Mouse (Mus musculus): ENCODE results near the gene Vangl1.
"Not testable (repeated sequence)": the region's sequence is repeated elsewhere in the genome, so short reads cannot be mapped to it uniquely, and the experiment has no call there.

Vangl1 gene

DNA sequence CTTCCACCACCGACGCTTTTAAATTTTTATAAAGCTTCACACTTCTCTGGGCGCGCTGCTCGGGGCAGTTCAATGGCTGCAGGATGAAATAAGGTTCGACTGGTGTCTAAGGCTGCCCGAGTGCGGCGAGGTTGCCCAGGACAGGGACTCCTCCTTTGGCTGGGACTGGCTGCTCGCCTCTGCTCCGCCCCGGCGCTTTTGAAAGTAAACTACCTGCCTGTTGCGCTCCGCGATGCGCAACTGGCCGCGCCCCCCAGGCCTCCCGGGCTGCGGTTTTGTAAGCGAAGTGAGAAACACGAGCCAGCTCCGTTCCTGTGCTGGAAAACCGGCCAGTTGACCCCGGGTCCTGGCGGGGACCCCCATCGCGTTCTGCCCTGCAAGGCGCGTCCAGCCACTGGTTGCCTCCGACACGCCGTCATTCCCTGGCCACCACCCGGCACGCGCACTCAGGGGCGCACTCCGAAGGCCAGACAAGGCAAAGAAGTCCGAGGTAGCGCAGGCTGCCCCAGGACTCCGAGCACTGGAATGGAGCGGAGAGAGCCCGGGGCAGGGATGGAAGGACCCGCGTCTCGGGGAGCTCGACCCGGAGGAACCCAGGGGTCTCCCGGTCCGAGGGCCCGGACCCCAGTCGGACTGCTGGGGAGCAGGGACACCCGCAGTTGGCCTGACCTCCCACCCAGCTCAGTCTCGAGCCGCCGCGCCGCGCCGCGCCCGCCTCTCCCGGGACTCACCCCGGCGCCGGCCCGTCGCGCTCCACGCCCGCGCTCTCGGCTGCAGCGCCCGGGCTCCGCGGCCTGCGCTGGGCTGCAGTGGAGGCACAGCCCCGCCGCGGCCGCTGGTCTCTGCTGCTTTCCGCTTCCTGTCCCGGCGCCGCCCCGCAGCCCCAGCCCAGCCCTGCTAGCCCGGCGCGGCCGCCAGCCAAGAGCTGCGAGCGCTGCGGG lies at the start of gene Vangl1:
TSS of gene Vangl1 (minus strand) at position 913 of the 941 bp plus-strand sequence.
- in situ Hi-C loops (cut with MboI, MseI) = no loop called here

DNA sequence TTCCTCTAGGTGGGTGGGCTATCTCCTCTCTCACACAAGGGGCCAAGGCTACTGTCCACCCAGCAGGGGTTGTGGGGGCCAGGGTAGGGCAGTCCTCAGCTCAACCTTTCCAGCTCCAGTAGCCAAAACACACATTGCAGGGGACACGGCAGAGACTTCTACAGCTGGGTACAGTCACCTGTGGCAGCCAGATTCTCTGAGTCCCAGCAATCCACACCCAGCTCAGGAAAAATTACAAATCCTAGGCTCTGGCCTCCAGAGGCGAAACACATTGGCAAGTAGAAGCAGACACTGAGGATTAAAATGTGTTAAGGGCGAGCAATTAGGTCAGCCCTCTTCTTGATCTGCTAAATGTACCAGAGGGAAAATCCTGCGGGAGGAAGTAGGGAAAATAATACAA lies 49.1 kb upstream of the Vangl1 start:
- in situ Hi-C loops (cut with MboI, MseI) = no loop called here

DNA sequence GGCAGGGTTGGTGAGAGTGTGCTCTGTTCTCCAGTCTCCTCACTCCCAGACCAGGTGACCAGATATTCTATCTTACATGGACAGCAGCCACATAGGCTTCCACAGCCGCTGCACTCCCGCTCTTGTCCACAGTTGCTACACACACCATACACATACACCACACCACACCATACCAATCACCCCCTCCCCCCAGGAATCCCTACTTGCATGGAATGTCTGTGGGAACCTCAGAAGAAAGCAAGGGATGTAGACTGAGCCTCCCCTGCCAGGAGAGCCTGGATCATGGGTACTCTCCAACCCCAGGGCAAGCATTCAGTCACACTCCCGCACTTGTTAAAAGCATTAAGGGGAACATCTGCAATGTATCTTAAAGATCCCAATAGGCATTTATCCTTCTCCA lies 48.4 kb upstream of the Vangl1 start:
- in situ Hi-C loops (cut with MboI, MseI) = no loop called here

GRCm38 (mm10) chr3:102250873-102251272 lies 46.4 kb upstream of the Vangl1 start:
- in situ Hi-C loops (cut with MboI, MseI) = no loop called here

- in situ Hi-C loops (cut with MboI, MseI) = no loop called here
Measured at GRCm38 (mm10) chr3:102249401-102249991, 45.0 kb upstream of the Vangl1 start.

- in situ Hi-C loops (cut with MboI, MseI) = no loop called here
Measured at GRCm38 (mm10) chr3:102244601-102245000, 40.1 kb upstream of the Vangl1 start.

GRCm38 (mm10) chr3:102242854-102243253 lies 38.4 kb upstream of the Vangl1 start:
- in situ Hi-C loops (cut with MboI, MseI) = no loop called here

- in situ Hi-C loops (cut with MboI, MseI) = no loop called here
Measured at GRCm38 (mm10) chr3:102231418-102232134, 27.1 kb upstream of the Vangl1 start.

DNA sequence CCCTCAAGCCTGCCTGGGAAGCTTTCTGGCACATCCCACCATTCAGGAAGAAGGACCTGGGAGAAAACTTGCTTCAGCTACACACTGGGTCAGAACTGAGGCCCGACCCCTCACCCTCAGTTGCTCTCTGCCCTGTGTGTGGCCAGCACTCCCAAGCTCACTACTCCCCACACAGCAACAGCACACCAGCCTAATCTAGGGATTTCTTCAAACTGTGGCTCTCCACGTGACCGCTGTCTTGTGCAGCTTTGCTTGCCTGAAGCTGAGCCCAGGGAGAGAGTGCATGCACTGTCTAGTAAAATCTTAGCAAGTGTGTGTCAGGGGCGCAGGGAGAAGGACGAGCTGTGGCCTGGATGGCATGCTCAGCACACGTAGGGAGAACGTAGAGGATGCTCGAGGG lies 18.3 kb upstream of the Vangl1 start:
- in situ Hi-C loops (cut with MboI, MseI) = no loop called here

DNA sequence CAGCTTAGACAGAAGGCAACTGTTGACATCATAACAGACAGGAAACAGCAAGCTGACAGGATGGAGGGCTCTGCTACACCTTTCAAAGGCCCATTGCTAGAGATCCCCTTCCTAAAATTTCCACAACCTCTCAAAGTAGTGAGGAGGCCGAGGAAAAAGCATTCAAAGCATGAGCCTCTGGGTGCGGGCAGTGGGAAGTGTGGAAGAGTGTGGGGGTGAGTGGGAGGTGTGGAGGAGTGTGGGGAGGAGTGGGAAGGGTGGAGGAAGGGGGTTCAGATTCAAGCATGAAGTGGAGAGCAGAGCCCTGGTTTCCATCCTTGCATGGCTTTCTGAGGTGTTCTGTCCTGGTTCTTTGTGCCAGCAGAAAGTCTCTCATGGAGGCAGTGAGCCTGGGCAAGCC lies 13.8 kb upstream of the Vangl1 start:
- in situ Hi-C loops (cut with MboI, MseI) = no loop called here

DNA sequence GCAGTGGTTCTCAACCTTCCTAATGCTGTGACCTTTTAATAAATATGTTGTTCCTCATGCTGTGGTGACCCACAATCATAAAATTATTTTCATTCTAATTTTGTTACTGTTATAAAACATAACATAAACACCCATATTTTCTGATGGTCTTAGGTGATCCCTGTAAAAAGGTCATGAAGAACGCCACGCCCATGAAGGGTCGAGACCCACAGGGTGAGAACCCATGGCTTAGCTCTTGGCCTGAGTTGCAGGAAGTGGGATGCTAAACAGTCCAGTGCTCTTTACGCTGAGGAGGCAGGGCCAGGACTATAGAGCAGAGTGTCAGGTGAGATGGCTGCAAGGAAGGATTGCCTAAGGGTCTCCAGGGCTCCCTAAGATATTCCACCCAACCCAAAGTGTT lies 10.2 kb upstream of the Vangl1 start:
- in situ Hi-C loops (cut with MboI, MseI) = no loop called here

DNA sequence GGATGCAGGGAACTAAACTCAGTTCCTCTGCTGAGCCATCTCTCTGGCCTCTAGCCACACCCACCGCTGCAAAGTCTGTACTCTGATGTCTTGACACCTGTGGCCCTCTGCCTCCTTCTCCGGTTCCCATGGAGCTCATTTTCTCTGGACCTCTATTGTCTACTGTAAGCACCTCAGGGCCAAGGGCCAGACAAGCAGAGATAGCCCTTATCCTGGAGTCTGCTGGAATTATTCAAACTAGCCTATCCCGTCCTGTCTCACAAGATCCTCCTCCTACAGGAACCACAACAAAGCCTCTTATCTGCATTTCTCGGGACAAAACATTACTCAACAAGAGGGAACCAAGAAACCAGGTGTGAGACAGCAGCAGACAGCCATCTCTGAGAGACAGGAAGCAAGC lies 9.8 kb upstream of the Vangl1 start:
- in situ Hi-C loops (cut with MboI, MseI) = no loop called here

DNA sequence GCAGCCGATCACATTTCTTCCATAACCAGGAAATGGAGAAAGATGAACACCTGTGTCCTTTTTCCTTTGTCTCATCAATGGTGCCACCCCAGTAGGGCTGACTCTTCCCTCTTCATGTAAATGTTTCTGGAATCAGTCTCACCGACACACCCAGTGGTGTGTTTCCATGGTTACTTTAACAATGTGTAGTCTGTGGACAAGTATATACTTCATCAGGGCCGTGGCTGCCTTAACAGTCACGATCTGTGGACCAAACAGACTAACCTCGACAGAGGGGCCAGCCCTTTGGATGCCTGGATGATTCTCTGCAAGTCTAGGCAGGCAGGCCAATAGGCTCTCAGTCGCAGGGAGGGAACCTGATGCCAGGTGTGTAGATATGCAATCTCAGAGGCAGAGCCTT lies 8.4 kb upstream of the Vangl1 start:
- in situ Hi-C loops (cut with MboI, MseI) = no loop called here

GRCm38 (mm10) chr3:102212336-102212735 lies 7.8 kb upstream of the Vangl1 start:
- in situ Hi-C loops (cut with MboI, MseI) = no loop called here

- in situ Hi-C loops (cut with MboI, MseI) = no loop called here
Measured at GRCm38 (mm10) chr3:102211340-102211739, 6.8 kb upstream of the Vangl1 start.

DNA sequence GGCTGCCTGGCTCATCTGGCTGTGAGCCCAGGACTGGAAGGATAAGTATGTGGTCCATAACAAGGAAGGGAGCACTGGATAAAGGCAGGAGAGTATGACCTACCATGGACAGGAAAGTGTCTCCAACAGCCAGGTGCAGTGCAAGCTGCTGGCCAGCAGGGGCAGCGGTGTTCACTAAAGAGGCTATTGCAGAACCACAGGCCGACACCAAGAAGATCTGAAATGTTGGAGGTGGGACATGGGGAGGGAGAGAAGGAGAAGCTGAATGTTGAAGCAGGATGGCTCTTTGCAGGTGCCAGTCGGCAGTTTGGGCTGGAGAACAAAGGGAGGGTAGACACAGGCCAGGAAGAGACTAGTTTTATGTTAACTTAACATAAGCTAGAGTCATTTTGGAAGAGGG lies 6.3 kb upstream of the Vangl1 start:
- in situ Hi-C loops (cut with MboI, MseI) = no loop called here

DNA sequence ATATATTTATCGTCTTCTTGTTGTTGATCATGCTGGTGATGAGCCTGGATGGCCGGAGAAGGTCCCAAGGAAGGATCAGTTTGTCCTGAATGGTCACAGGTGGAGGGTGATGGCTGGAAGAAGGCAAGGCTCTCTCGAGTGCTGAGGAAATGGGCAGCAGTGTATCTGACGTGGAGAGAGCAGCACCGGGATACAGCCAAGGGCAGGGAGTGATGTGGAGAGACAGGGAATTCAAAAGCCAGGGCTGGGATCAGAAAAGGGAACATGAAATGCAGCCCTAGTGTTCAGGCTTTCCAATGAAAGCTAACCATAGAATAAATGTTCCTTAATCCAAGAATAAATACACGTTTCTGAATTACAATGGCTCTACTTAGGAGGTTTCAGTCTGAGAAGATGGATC lies 4.4 kb upstream of the Vangl1 start:
- in situ Hi-C loops (cut with MboI, MseI) = no loop called here

- in situ Hi-C loops (cut with MboI, MseI) = no loop called here
Measured at GRCm38 (mm10) chr3:102205458-102205830, 951 bp upstream of the Vangl1 start.

DNA sequence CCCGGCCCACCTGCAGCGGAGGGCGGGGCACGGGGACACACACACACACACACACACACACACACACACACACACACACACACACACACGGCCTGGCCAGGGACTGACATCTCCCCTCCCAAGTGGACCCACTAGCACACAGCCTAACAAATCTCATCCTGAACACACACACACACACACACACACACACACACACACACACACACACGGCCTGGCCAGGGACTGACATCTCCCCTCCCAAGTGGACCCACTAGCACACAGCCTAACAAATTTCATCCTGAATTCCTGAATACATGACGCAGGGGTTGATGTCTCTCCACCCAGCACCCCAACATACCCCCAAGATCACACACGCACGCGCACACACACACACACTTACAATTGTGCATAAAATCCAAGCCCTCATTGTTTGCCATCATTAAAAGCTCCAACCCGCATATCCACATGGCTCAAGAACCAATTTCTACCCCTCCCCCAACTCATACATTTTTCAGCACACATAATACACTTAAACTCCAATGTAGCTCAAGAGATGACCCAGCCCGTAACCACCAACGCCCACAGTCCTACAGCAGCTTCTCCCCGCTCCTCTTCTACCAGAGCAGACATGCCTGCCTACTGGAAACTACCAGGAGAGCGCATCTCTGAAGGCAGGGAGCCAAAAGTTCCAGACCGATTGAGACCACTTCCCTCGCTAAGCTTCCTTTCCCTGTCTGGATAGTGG lies 403 bp upstream of the Vangl1 start:
- in situ Hi-C loops (cut with MboI, MseI) = not testable (repeated sequence)

- in situ Hi-C loops (cut with MboI, MseI) = no loop called here
Measured at GRCm38 (mm10) chr3:102203131-102203530, 1.4 kb downstream of the Vangl1 start.

GRCm38 (mm10) chr3:102199991-102200390 lies 4.5 kb downstream of the Vangl1 start:
- in situ Hi-C loops (cut with MboI, MseI) = no loop called here

DNA sequence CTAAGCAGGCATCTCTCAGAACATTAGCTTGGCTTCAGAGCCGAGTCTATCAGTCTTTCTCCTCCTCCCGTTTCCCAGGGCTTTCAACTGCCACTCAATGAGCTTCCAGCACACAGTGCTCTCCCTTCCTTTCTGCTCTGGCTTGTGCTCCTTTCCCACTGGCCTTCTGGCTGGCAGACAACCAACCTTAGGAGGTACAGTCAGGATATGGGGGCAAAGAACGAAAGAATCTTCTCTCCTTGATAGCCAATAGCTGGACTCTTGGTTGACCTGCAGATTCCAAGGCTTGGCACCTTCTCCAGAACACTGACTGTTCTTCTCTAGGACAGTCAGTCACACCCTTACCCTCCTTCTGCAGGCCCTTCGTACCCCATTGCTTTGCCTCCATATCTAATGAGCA lies 5.3 kb downstream of the Vangl1 start:
- in situ Hi-C loops (cut with MboI, MseI) = no loop called here

Data from T-helper 2 cell (primary cell).